Mouse (Mus musculus) ES-E14 (cell line): Measurements from ENCODE around the gene Ttl.

ENCODE experiments used
- HCFC1 ChIP-seq: IDR thresholded peaks from 2 replicates; pipeline ENCODE4 v1.6.1; 2012; ENCODE audit warnings: low read length, inconsistent platforms, borderline replicate concordance; ENCODE audit not compliant: insufficient read depth
- MAFK ChIP-seq: IDR thresholded peaks from 2 replicates; pipeline ENCODE4 v1.6.1; 2014; ENCODE audit warnings: mild to moderate bottlenecking, low read depth, low read length, inconsistent platforms; ENCODE audit not compliant: insufficient read depth
- ZC3H11A ChIP-seq: IDR thresholded peaks from 2 replicates; pipeline ENCODE4 v1.6.1; 2012; ENCODE audit warnings: low read depth, mild to moderate bottlenecking, inconsistent platforms, low read length, borderline replicate concordance
- ZNF384 ChIP-seq: IDR thresholded peaks from 2 replicates; pipeline ENCODE4 v1.6.1; 2012; ENCODE audit warnings: low read depth, low read length, inconsistent platforms

- TF ChIP-seq ZC3H11A (no peak), ZNF384 (no peak), MAFK (no peak), HCFC1 (no peak)
These were observed 15.4 kb downstream of the Ttl start for GRCm38 (mm10) chr2:129081097-129081496.
